In genomic region chr13:105270394-105271094, GRCm38 (mm10) we compare ENCODE assay signal across 24 mouse cellular contexts. TPM values are rescaled to one million over a fixed set of nuclear protein-coding genes. Genes with fewer than 3 reads are reported as not detected.
DNase-seq lines count a peak whose midpoint lies in the region; ATAC-seq and TF ChIP-seq lines count a peak whose summit lies in the region.
"Had no signal": no experiment of that assay in that cellular context is flagged by ENCODE, and none has a peak within 500 bp of the region (broad histone marks: within the 10 kb centered on the region; RNA-seq: fewer than 3 reads in every experiment).

No protein-coding gene starts in this region.

- H3K9ac ChIP-seq in lung, embryonic 14.5 days, result no peak overlapping the region
- no peak overlapping the region for H3K9ac ChIP-seq in midbrain, embryonic 11.5 days (ENCODE audit: low read length)
- no peak overlapping the region for H3K9ac ChIP-seq in midbrain, embryonic 13.5 days (replicated peaks)
- H3K9ac ChIP-seq: embryonic facial prominence, embryonic 12.5 days; forebrain, embryonic 13.5 days had no signal

- ATAC-seq in lung, embryonic 14.5 days (ENCODE audit: insufficient read depth), result peak; percentile 56
- ATAC-seq in midbrain, embryonic 11.5 days (ENCODE audit: low FRiP score), result no peak
- ATAC-seq in midbrain, embryonic 13.5 days, result no peak
- no peak for ATAC-seq in megakaryocyte-erythroid progenitor cell, adult 5-6 weeks (replicated peaks; ENCODE audit: low FRiP score, low TSS enrichment, poor library complexity, severe bottlenecking)
- ATAC-seq: activated CD4-positive, CD25-positive, alpha-beta regulatory T cell, adult 4 months; CD4-positive, CD25-positive, alpha-beta regulatory T cell, adult 4 months; forebrain, embryonic 13.5 days; Patski had no signal

- WGBS in lung, embryonic 14.5 days, result 71% methylated on average over 8 of the region's 8 CpGs
- WGBS in midbrain, embryonic 11.5 days, result 90% methylated on average over 8 of the region's 8 CpGs
- 93% methylated on average over 8 of the region's 8 CpGs for WGBS in midbrain, embryonic 13.5 days

- H3K4me1 ChIP-seq in lung, embryonic 14.5 days (ENCODE audit: insufficient read depth), result no peaks in the 10 kb centered on the region
- no peaks in the 10 kb centered on the region for H3K4me1 ChIP-seq in midbrain, embryonic 11.5 days (ENCODE audit: control insufficient read depth, insufficient read depth, low read length)
- no peaks in the 10 kb centered on the region for H3K4me1 ChIP-seq in midbrain, embryonic 13.5 days (replicated peaks)
- H3K4me1 ChIP-seq: embryonic facial prominence, embryonic 10.5 days; embryonic facial prominence, embryonic 12.5 days had no signal

- H3K4me3 ChIP-seq in lung, embryonic 14.5 days (ENCODE audit: low read depth, low read length), result no peak overlapping the region
- no peak overlapping the region for H3K4me3 ChIP-seq in midbrain, embryonic 11.5 days (ENCODE audit: low read depth, low read length)
- no peak overlapping the region for H3K4me3 ChIP-seq in midbrain, embryonic 13.5 days (replicated peaks)
- H3K4me3 ChIP-seq: embryonic facial prominence, embryonic 10.5 days; embryonic facial prominence, embryonic 12.5 days; forebrain, embryonic 13.5 days had no signal

- H3K9me3 ChIP-seq in lung, embryonic 14.5 days (ENCODE audit: low read depth, low read length), result peaks cover 4% of the 10 kb centered on the region; the same call in 1 of the 2 replicates
- peaks cover 10% of the 10 kb centered on the region for H3K9me3 ChIP-seq in midbrain, embryonic 11.5 days (ENCODE audit: control insufficient read depth, low read length)
- peaks cover 15% of the 10 kb centered on the region for H3K9me3 ChIP-seq in midbrain, embryonic 13.5 days
- H3K9me3 ChIP-seq: G1E had no signal

- no peak overlapping the region for H3K4me2 ChIP-seq in lung, embryonic 14.5 days
- H3K4me2 ChIP-seq in midbrain, embryonic 11.5 days, result no peak overlapping the region
- no peak overlapping the region for H3K4me2 ChIP-seq in midbrain, embryonic 13.5 days (replicated peaks)
- H3K4me2 ChIP-seq: embryonic facial prominence, embryonic 12.5 days; forebrain, embryonic 13.5 days had no signal

- H3K27ac ChIP-seq in lung, embryonic 14.5 days (ENCODE audit: low read depth), result no peak overlapping the region
- H3K27ac ChIP-seq in midbrain, embryonic 11.5 days (ENCODE audit: low read depth, low read length), result no peak overlapping the region
- no peak overlapping the region for H3K27ac ChIP-seq in midbrain, embryonic 13.5 days
- H3K27ac ChIP-seq: embryonic facial prominence, embryonic 10.5 days; embryonic facial prominence, embryonic 12.5 days; forebrain, embryonic 13.5 days had no signal

- peak; percentile 25 for DNase-seq in lung, embryonic 14.5 days
- DNase-seq in lung, postnatal 14 days, result no peak
- peak; percentile 57 for DNase-seq in midbrain, embryonic 11.5 days (ENCODE audit: low spot score, missing footprints)
- DNase-seq in lung, postnatal 25 days (ENCODE audit: low spot score), result peak; percentile 53
- no peak for DNase-seq in layer of hippocampus, adult 8-10 months (ENCODE audit: low spot score in 2 of 2)
- DNase-seq: adrenal gland, adult 8-10 months; adrenal gland, postnatal 14 days; adrenal gland, postnatal 36 days; B cell, adult 2 months; cerebellum, adult 11-12 months; cerebellum, adult 2 months; cerebellum, adult 9-10 months; cerebellum, postnatal 10 days; cerebellum, postnatal 25 days had no signal

- no peaks in the 10 kb centered on the region for H3K36me3 ChIP-seq in lung, embryonic 14.5 days (ENCODE audit: insufficient read depth)
- no peaks in the 10 kb centered on the region for H3K36me3 ChIP-seq in midbrain, embryonic 11.5 days (ENCODE audit: control insufficient read depth, insufficient read depth, low read length)
- peaks cover 24% of the 10 kb centered on the region for H3K36me3 ChIP-seq in midbrain, embryonic 13.5 days
- H3K36me3 ChIP-seq: G1E had no signal

- TF ChIP-seq CTCF in lung, embryonic 14.5 days (IDR thresholded peaks at IDR 0.05; ENCODE audit: low read depth), result no peak

- no peaks in the 10 kb centered on the region for H3K27me3 ChIP-seq in lung, embryonic 14.5 days (ENCODE audit: insufficient read depth, low read length)
- H3K27me3 ChIP-seq in midbrain, embryonic 11.5 days (ENCODE audit: control insufficient read depth, insufficient read depth, low read length), result no peaks in the 10 kb centered on the region
- no peaks in the 10 kb centered on the region for H3K27me3 ChIP-seq in midbrain, embryonic 13.5 days
- H3K27me3 ChIP-seq: CH12.LX; embryonic facial prominence, embryonic 12.5 days; forebrain, embryonic 13.5 days; Patski had no signal

RNA-seq across cellular contexts. Expression of gene Rnf180, which starts 24.1 kb away (rescaled TPM):
- polyA plus RNA-seq in lung, embryonic 14.5 days (2014; fragmentation: Nextera tagmentation; extraction: Ambion mirVana), result 4.1 and 6.1 TPM in 2 replicates
- 10.5 and 11.3 TPM in 2 replicates for polyA plus RNA-seq in midbrain, embryonic 11.5 days (2014; fragmentation: Nextera tagmentation; extraction: Ambion mirVana)
- polyA plus RNA-seq in midbrain, embryonic 13.5 days (2015; fragmentation: Nextera tagmentation; extraction: Ambion mirVana), result 19.7 and 22.5 TPM in 2 replicates
- 10 to 100 TPM; 14.7 to 20.2 (median 15.4) TPM for total RNA-seq in layer of hippocampus, adult 8-10 months (2022)
- total RNA-seq in megakaryocyte-erythroid progenitor cell, adult 5-6 weeks (2014; fragmentation: Nextera tagmentation), result 3.1 and 3.8 TPM in 2 replicates
- total RNA-seq in megakaryocyte-erythroid progenitor cell, adult 5-6 weeks (2017), result 1.4 and 4.6 TPM in 2 replicates
- polyA plus RNA-seq: CD4-positive, CD25-positive, alpha-beta regulatory T cell, adult 4 months; G1E had no signal

Comparison
In these comparisons a context has a peak if more than half of its experiments do, and no peak if none do; other contexts are left out.
1. DNase-seq: peak in lung, embryonic 14.5 days (single experiment), midbrain, embryonic 11.5 days (single experiment) and lung, postnatal 25 days (single experiment); none in lung, postnatal 14 days (single experiment) and layer of hippocampus, adult 8-10 months (0 of 2).